Mouse (Mus musculus) neural tube, embryonic 15.5 days (tissue): ENCODE results near the gene Ahdc1. TPM values are rescaled to one million over a fixed set of nuclear protein-coding genes. Genes with fewer than 3 reads are reported as not detected.

Experiments used
- ATAC-seq: fragments of 200-750 bp; cut with Nextera tagmentation; 2 replicates; pipeline ENCODE4 v1.8.0; 2017; ENCODE audit warnings: mild to moderate bottlenecking, moderate TSS enrichment, moderate library complexity; ENCODE audit not compliant: low FRiP score
- H3K27ac ChIP-seq: fragments of 300-500 bp; sonication (generic); replicated peaks from 2 replicates; pipeline ENCODE4 v1.5.1; 2015; ENCODE audit warnings: mild to moderate bottlenecking, inconsistent platforms
- H3K27me3 ChIP-seq: fragments of 300-500 bp; sonication (generic); replicated peaks from 2 replicates; pipeline ENCODE4 v1.6.1; 2015; ENCODE audit warnings: inconsistent platforms
- H3K36me3 ChIP-seq: fragments of 300-500 bp; sonication (generic); 2 replicates; pipeline ENCODE4 v1.6.1; 2015; ENCODE audit warnings: inconsistent platforms
- H3K4me1 ChIP-seq: fragments of 300-500 bp; sonication (generic); 2 replicates; pipeline ENCODE4 v1.6.1; 2015; ENCODE audit warnings: inconsistent platforms
- H3K4me2 ChIP-seq: fragments of 300-500 bp; sonication (generic); 2 replicates; pipeline ENCODE4 v1.6.1; 2015; ENCODE audit warnings: inconsistent platforms, mild to moderate bottlenecking, moderate library complexity
- H3K4me3 ChIP-seq: fragments of 300-500 bp; sonication (generic); replicated peaks from 2 replicates; pipeline ENCODE4 v1.5.1; 2015; ENCODE audit warnings: mild to moderate bottlenecking, inconsistent platforms
- H3K9ac ChIP-seq: fragments of 300-500 bp; sonication (generic); replicated peaks from 2 replicates; pipeline ENCODE4 v1.6.1; 2015; ENCODE audit warnings: mild to moderate bottlenecking, inconsistent platforms
- H3K9me3 ChIP-seq: fragments of 300-500 bp; sonication (generic); replicated peaks from 2 replicates; pipeline ENCODE4 v1.6.1; 2016; ENCODE audit warnings: inconsistent platforms
- WGBS: fragments of 180-500 bp; shearing (Covaris S2); methylation state at CpG from one replicate; pipeline ENCODE4 v1.1.7; 2015; ENCODE audit warnings: mixed read lengths; 5-methylcytosine and 5-hydroxymethylcytosine counted together
- polyA plus RNA-seq: library from polyadenylated mRNA; unstranded; fragments of >200 nt; fragmentation: Nextera tagmentation; extraction: Ambion mirVana; gene quantifications from 2 replicates; pipeline ENCODE4 v1.2.1, GENCODE M21; 2015

Ahdc1 gene
- polyA plus RNA-seq, 1 experiment from 2014 or later, result 11.0 TPM

DNA sequence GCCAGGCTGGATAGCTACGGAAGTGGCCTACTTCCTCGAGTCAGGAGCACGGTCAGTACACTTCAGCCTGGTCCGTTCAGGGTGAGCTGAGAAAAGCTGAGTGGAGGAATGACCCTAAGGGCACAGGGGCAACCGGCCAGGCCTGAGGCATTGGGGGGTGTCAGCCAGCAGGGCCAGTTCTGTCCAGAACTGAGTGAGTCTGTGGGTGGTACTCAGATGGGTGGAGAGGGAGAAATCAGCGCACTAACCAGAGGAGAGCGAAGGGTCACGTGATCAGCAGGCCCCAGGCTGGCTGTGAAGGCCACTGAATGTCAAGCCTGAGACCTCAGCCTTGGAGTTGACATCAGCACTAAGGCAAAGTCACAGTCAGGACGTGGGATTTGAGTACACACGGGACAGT is 23.4 kb downstream of the Ahdc1 start:
- no peak overlapping the region for H3K9ac ChIP-seq

GRCm38 (mm10) chr4:133035446-133035845 is 24.4 kb downstream of the Ahdc1 start:
- 93% methylated on average over 1 of the region's 1 CpGs for WGBS
- no peak for ATAC-seq
- H3K4me3 ChIP-seq, result no peak overlapping the region

More for the DNA sequence above, 23.4 kb downstream of the Ahdc1 start:
- Histone ChIP-seq H3K9me3 (no peaks in the 10 kb centered on the region), H3K4me1 (peaks cover 53% of the 10 kb centered on the region), H3K36me3 (no peaks in the 10 kb centered on the region), H3K27me3 (no peaks in the 10 kb centered on the region), H3K27ac (no peak overlapping the region), H3K4me3 (no peak overlapping the region), H3K4me2 (no peak overlapping the region)
- 83% methylated on average over 10 of the region's 10 CpGs for WGBS
- ATAC-seq, result no peak

DNA sequence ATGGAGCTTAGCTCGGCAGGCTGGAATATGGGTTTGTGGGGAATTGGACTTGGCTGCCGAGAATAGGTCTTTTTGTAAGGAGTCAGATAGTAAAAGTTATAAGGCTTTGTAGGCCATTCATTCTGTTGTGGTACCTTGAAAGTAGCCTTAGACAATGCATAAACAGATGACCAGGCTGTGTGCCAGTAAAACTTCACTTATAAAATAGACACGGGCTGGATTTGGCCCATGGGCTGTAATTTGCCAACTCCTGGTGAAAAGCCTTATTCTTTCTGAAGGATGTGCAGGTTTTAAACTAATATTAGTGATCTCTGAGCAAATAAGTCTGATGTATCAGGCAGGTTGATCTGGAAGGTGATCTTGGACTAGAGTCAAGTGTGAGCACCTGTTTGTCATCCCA is 24.9 kb downstream of the Ahdc1 start:
- Histone ChIP-seq H3K4me3 (no peak overlapping the region), H3K27ac (0 out of 2 replicates have a peak overlapping the region, but pooled peaks have one; percentile 2), H3K9me3 (no peaks in the 10 kb centered on the region), H3K4me1 (peaks cover 59% of the 10 kb centered on the region), H3K4me2 (no peak overlapping the region), H3K27me3 (no peaks in the 10 kb centered on the region), H3K36me3 (no peaks in the 10 kb centered on the region), H3K9ac (no peak overlapping the region)
- no peak for ATAC-seq
- 63% methylated on average over 3 of the region's 3 CpGs for WGBS

More at GRCm38 (mm10) chr4:133035446-133035845, 24.4 kb downstream of the Ahdc1 start:
- Histone ChIP-seq H3K27me3 (no peaks in the 10 kb centered on the region), H3K27ac (no peak overlapping the region), H3K36me3 (no peaks in the 10 kb centered on the region), H3K4me2 (no peak overlapping the region), H3K9me3 (no peaks in the 10 kb centered on the region), H3K9ac (no peak overlapping the region), H3K4me1 (peaks cover 55% of the 10 kb centered on the region)

DNA sequence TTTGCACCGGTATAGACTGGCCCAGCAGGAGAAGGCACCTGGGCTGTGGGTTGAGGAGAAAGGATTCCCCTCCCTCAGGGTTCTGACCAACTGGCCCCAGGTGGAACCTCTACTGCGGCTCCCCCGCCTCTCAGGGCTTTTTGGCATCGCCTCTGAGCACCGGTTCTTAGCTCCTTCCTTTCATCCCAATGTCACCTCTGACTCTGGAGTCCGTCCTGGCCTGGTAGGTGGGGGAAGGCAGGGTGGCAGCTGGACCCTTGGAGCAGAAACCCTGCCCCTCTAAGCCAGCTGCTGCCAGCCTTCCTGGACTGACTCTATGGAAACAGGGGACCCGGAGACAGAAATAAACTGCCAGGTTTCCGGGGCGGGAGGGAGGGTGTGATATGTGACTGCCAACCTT is 26.2 kb downstream of the Ahdc1 start:
- Histone ChIP-seq H3K36me3 (no peaks in the 10 kb centered on the region), H3K9me3 (no peaks in the 10 kb centered on the region), H3K4me2 (no peak overlapping the region), H3K27me3 (no peaks in the 10 kb centered on the region), H3K27ac (no peak overlapping the region), H3K4me1 (peaks cover 73% of the 10 kb centered on the region), H3K9ac (no peak overlapping the region), H3K4me3 (no peak overlapping the region)
- ATAC-seq, result no peak
- WGBS, result 28% methylated on average over 9 of the region's 9 CpGs

DNA sequence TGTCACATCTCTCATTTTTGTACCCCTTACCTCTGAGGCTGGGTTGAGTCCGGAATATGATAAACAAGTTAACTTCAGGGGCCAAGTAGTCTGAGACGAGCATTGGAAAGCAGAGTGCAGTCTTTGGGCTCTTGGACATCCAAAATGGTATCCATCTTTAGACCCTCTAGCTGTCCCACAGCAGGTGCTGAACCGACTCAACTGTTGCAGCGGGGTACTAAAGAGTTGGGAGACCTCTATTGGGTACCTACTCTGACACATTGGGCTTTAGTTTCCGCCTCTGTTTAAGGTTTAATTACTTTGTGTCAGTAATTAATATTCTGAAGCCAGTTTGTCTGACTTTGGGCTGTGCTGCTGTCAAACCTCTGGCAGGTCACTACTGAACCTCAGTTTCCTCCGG is 26.7 kb downstream of the Ahdc1 start:
- Histone ChIP-seq H3K9ac (no peak overlapping the region), H3K4me3 (peak overlapping the region; percentile 53; the same call in 1 of the 2 replicates), H3K4me2 (peak overlapping the region; percentile 99), H3K4me1 (peaks cover 77% of the 10 kb centered on the region), H3K36me3 (no peaks in the 10 kb centered on the region), H3K9me3 (no peaks in the 10 kb centered on the region), H3K27me3 (no peaks in the 10 kb centered on the region), H3K27ac (no peak overlapping the region)
- WGBS, result 36% methylated on average over 6 of the region's 6 CpGs
- no peak for ATAC-seq

GRCm38 (mm10) chr4:133038521-133039115 is 27.6 kb downstream of the Ahdc1 start:
- Histone ChIP-seq H3K9ac (peak overlapping the region; percentile 69), H3K27me3 (no peaks in the 10 kb centered on the region), H3K4me2 (peak overlapping the region; percentile 99), H3K4me1 (peaks cover 84% of the 10 kb centered on the region), H3K4me3 (peak overlapping the region; percentile 53), H3K27ac (peak overlapping the region; percentile 77), H3K36me3 (no peaks in the 10 kb centered on the region), H3K9me3 (no peaks in the 10 kb centered on the region)
- WGBS, result under 1% methylated on average over 57 of the region's 76 CpGs
- peak; percentile 42 for ATAC-seq

DNA sequence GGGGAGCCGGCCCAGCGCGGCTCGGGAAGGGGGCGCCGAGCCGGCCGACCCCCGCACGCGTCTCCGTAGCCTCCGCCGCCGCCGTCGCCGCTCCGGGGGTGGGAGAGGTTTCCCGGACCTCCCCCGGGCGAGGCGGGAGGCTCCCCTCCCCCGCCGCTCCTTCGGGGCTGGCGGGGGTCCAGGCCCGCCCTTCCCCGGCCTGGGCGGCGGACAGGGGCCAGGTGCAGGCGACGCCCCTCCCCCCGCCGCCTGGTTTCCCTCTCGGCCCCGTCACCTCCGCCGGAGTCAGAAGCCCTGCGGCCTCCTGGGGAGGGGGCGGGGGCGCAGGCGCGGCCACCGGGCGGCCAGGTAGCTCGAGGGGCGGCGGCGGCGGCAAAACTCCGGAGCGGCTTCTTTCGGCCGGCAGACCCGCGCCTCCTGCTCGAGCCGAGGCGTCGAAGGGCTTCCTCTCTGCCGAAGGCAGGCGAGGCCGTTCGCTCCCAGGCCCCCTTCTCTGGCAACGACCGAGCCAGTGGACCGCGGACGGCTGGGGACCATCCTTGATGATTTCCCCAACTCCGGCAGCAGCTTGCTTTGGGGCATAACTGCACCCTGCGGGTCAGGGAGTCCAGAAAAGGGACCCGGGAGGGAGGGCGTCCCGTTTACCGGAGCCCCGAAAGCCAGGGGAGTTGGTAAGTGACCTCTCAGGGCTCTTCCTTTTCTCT is 28.2 kb downstream of the Ahdc1 start:
- no peaks in the 10 kb centered on the region for H3K36me3 ChIP-seq
- no peak for ATAC-seq
- H3K4me3 ChIP-seq, result peak overlapping the region; percentile 53
- no peaks in the 10 kb centered on the region for H3K27me3 ChIP-seq
- peak overlapping the region; percentile 77 for H3K27ac ChIP-seq
- no peaks in the 10 kb centered on the region for H3K9me3 ChIP-seq
- H3K4me1 ChIP-seq, result peaks cover 88% of the 10 kb centered on the region
- peak overlapping the region; percentile 99 for H3K4me2 ChIP-seq
- peak overlapping the region; percentile 69 for H3K9ac ChIP-seq
- WGBS, result 2% methylated on average over 64 of the region's 77 CpGs

DNA sequence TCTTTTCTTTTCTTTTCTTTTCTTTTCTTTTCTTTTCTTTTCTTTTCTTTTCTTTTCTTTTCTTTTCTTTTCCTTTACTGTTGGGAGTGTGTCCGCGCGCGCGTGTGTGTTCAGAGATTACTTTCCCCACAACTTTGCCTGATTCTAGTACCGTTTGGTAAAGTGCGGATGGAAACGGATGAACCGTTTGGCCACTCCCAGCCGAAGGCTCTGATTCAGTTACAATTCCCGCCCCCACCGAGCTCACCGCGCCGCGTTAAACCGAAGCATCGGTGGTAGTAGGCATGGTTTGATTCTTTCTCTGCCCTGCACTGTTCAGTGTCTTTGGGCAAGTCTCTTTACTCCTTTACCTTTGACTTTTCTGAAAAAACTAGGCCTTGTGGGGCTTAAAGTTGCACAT is 28.8 kb downstream of the Ahdc1 start:
- 0 out of 2 replicates have a peak overlapping the region, but pooled peaks have one; percentile 7 for H3K9ac ChIP-seq
- no peak overlapping the region; the same call in 1 of the 2 replicates for H3K27ac ChIP-seq
- 13% methylated on average over 18 of the region's 18 CpGs for WGBS
- H3K27me3 ChIP-seq, result no peaks in the 10 kb centered on the region
- no peak for ATAC-seq
- peaks cover 89% of the 10 kb centered on the region for H3K4me1 ChIP-seq
- no peaks in the 10 kb centered on the region for H3K9me3 ChIP-seq
- peak overlapping the region; percentile 99 for H3K4me2 ChIP-seq
- H3K4me3 ChIP-seq, result peak overlapping the region; percentile 53
- no peaks in the 10 kb centered on the region for H3K36me3 ChIP-seq

GRCm38 (mm10) chr4:133040241-133040904 is 29.3 kb downstream of the Ahdc1 start:
- 41% methylated on average over 14 of the region's 14 CpGs for WGBS
- Histone ChIP-seq H3K4me1 (peaks cover 90% of the 10 kb centered on the region), H3K4me2 (peak overlapping the region; percentile 99), H3K9ac (peak overlapping the region; percentile 7; the same call in 1 of the 2 replicates), H3K36me3 (no peaks in the 10 kb centered on the region), H3K4me3 (peak overlapping the region; percentile 53; the same call in 1 of the 2 replicates), H3K27me3 (no peaks in the 10 kb centered on the region), H3K9me3 (no peaks in the 10 kb centered on the region), H3K27ac (no peak overlapping the region; the same call in 1 of the 2 replicates)
- no peak for ATAC-seq

DNA sequence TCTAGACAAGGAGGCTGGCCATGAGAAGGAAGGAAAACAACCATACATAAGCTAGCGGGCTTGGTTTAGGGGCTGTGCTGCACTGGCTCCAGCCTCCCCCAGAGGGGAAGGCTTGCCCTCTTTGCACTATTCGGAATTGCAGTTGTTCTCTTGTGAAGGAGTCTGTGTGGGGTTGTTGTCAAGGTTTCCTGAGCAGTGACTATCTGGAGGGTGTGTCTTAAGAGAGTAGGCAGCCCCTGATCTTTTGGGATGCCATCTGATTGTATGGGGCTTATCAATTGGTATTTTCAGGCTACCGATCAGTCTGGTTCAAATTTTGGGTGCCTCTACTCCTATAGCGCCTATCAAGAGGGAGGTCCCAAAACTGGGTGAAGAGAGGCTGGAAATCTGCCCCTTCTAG is 31.2 kb downstream of the Ahdc1 start:
- H3K4me3 ChIP-seq, result peak overlapping the region; percentile 1; the same call in 1 of the 2 replicates
- WGBS, result 34% methylated on average over 4 of the region's 4 CpGs
- H3K36me3 ChIP-seq, result no peaks in the 10 kb centered on the region
- no peaks in the 10 kb centered on the region for H3K9me3 ChIP-seq
- peak overlapping the region; percentile 78 for H3K27ac ChIP-seq
- ATAC-seq, result no peak
- peaks cover 97% of the 10 kb centered on the region for H3K4me1 ChIP-seq
- peak overlapping the region; percentile 52 for H3K4me2 ChIP-seq
- H3K27me3 ChIP-seq, result no peaks in the 10 kb centered on the region
- 0 out of 2 replicates have a peak overlapping the region, but pooled peaks have one; percentile 23 for H3K9ac ChIP-seq

DNA sequence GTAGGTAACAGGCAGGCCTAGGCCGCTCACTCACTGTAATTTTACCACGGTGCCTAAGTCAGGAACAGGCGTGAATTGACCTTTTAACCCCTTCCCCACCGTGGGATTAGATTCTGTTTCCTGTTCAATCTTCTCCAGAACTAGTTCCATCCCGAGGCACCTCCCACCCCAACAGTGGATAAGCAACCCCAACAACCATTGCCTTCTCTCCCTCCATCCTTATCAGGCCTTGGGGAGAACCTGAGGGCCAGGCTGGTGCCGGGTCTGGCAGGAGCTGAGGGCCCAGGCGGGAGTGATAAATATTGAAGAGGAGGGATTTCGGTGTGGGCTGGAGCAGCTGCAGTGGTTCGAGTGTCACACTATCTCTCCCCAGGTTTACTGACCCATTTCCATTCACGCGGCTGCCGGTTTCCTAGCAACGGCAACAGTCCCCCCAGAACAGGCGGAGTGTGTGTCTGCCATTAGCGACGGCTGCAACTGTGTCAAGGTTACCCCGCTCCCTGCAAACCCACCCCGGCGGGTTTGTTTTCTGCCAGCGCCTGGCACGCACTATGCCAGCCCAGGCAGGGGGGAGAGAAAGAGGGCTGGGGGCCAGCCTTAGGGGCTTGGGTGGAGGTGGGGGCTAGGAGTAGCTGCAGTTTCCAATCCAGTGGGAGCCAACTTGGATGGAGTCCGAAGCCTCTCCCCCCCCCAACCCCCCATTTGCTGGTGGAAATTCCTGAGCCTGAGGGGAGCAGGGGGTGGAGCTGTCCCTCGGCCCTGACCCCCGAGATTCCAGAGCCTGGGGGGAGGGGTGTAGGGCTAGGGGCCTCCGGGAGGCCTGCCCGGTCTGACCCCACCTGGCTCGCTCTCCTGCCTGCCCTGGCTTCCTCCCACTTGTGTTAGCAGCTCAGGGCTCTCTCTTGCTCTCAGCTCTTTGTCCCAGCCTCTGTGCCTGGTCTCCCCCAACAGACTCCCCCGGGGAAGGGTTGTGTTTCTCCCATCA is 31.9 kb downstream of the Ahdc1 start:
- peaks cover 98% of the 10 kb centered on the region for H3K4me1 ChIP-seq
- no peaks in the 10 kb centered on the region for H3K27me3 ChIP-seq
- peak overlapping the region; percentile 52 for H3K4me2 ChIP-seq
- peak overlapping the region; percentile 78 for H3K27ac ChIP-seq
- H3K9me3 ChIP-seq, result no peaks in the 10 kb centered on the region
- peak; percentile 51 for ATAC-seq
- peak overlapping the region; percentile 23; the same call in 1 of the 2 replicates for H3K9ac ChIP-seq
- 6% methylated on average over 28 of the region's 28 CpGs for WGBS
- peak overlapping the region; percentile 1; the same call in 1 of the 2 replicates for H3K4me3 ChIP-seq
- no peaks in the 10 kb centered on the region for H3K36me3 ChIP-seq
